In genomic region chr17:84480464-84481355, GRCm38 (mm10) we compare ENCODE assay signal across 8 mouse cellular contexts. TPM values are rescaled to one million over a fixed set of nuclear protein-coding genes. Genes with fewer than 3 reads are reported as not detected.
A peak's percentile ranks its signal among the peaks of the same experiment; 100 is the strongest.
DNase-seq lines count a peak whose midpoint lies in the region; ATAC-seq and TF ChIP-seq lines count a peak whose summit lies in the region.

No protein-coding gene starts in this region.

- peak; percentile 80 for TF ChIP-seq CTCF in heart, adult 2 months (IDR thresholded peaks at IDR 0.05)

- H3K79me2 ChIP-seq in heart, adult 2 months (replicated peaks; ENCODE audit: control insufficient read depth, insufficient read depth, low read length) = no peaks in the 10 kb centered on the region

- no peaks in the 10 kb centered on the region; the same call in 1 of the 2 replicates for H3K4me1 ChIP-seq in heart, adult 2 months (ENCODE audit: control insufficient read depth, insufficient read depth, low read length)

- WGBS in heart, adult 2 months = 53% methylated on average over 15 of the region's 15 CpGs

- H3K4me3 ChIP-seq in heart, adult 2 months = no peak overlapping the region

- no peak for TF ChIP-seq EP300 in heart, adult 2 months (IDR thresholded peaks at IDR 0.05; ENCODE audit: insufficient read depth, low read depth, low read length)

- DNase-seq in heart, adult 2 months = peak in 1 of 2 experiments; percentile 13
- no peak for DNase-seq in heart, postnatal 36 days
- DNase-seq in c-Kit-positive CD71-positive TER-119-positive erythroid progenitor cells, embryonic 14.5 days (ENCODE audit: low spot score) = peak; percentile 17
- peak; percentile 42 to 53 for DNase-seq in kidney, postnatal 36 days
- DNase-seq in naive thymus-derived CD4-positive, alpha-beta T cell, adult 2 months (ENCODE audit: low read depth) = peak; percentile 38
- DNase-seq in Muller cell, postnatal 12 days (ENCODE audit: inconsistent ontology term) = no peak
- DNase-seq in left cerebral cortex, postnatal 10 days (ENCODE audit: extremely low spot score in 1 of 2, low spot score in 2 of 2) = no peak

- intact Hi-C loops in heart, adult 2 months (cut with DNase I) = loop anchor here (1.0 to 2.0 kb wide), 2 partner anchors 62 to 608 kb away; no protein-coding TSS in a partner anchor
- intact Hi-C loops in heart, postnatal 36 days (cut with DNase I) = loop anchor here (2.0 kb wide), 1 partner anchor 608 kb away; no protein-coding TSS in a partner anchor
- intact Hi-C loops in left cerebral cortex, postnatal 10 days (cut with DNase I) = no loop called here

- peak; percentile 45 for ATAC-seq in CD4-positive, CD25-positive, alpha-beta regulatory T cell, adult 4 months

- H3K36me3 ChIP-seq in heart, adult 2 months (ENCODE audit: control insufficient read depth, insufficient read depth, low read length) = no peaks in the 10 kb centered on the region

- no peak overlapping the region for H3K9ac ChIP-seq in heart, adult 2 months (ENCODE audit: low read depth, low read length)

- no peak overlapping the region for H3K27ac ChIP-seq in heart, adult 2 months

- no peaks in the 10 kb centered on the region for H3K27me3 ChIP-seq in heart, adult 2 months (ENCODE audit: control insufficient read depth, insufficient read depth, low read length)

- TF ChIP-seq POLR2A in heart, adult 2 months (IDR thresholded peaks at IDR 0.05; ENCODE audit: insufficient read depth, low read depth, low read length) = no peak

RNA-seq across cellular contexts. Expression of gene Thada, which starts 14.7 kb away (rescaled TPM):
- 1 to 10 TPM; 7.7 to 8.3 TPM for total RNA-seq in heart, adult 2 months (2021)
- polyA plus RNA-seq in heart, adult 2 months (2012; rRNA removed) = 5.0 and 6.3 TPM in 2 replicates
- 1 to 10 TPM; 7.3 to 9.1 TPM for total RNA-seq in heart, postnatal 36 days (2021)
- 100 to 1,000 TPM in 1 of 2 experiments, 10 to 100 TPM in 1; 83.1 to 129 TPM for polyA plus RNA-seq in CD4-positive, CD25-positive, alpha-beta regulatory T cell, adult 4 months (2017; shearing (Covaris generic))
- 10 to 100 TPM; 13.3 to 13.8 TPM for total RNA-seq in left cerebral cortex, postnatal 10 days (2021)

RNA-seq across cellular contexts. Expression of gene Plekhh2, which starts 31.0 kb away (rescaled TPM):
- total RNA-seq in heart, adult 2 months (2021) = 1 to 10 TPM; 1.4 to 2.0 TPM
- polyA plus RNA-seq in heart, adult 2 months (2012; rRNA removed) = 1.7 and 3.1 TPM in 2 replicates
- total RNA-seq in heart, postnatal 36 days (2021) = 1 to 10 TPM; 2.9 TPM
- not detected for polyA plus RNA-seq in CD4-positive, CD25-positive, alpha-beta regulatory T cell, adult 4 months (2017; shearing (Covaris generic))
- total RNA-seq in left cerebral cortex, postnatal 10 days (2021) = 1 to 10 TPM; 3.2 to 5.4 TPM

Comparison
In these comparisons a context has a peak if more than half of its experiments do, and no peak if none do; other contexts are left out.
1. DNase-seq: peak in c-Kit-positive CD71-positive TER-119-positive erythroid progenitor cells, embryonic 14.5 days (single experiment), kidney, postnatal 36 days (2 of 2) and naive thymus-derived CD4-positive, alpha-beta T cell, adult 2 months (single experiment); none in heart, postnatal 36 days (0 of 2), Muller cell, postnatal 12 days (single experiment) and left cerebral cortex, postnatal 10 days (0 of 2).